Mouse (Mus musculus) skeletal muscle tissue, adult 2 months (tissue): Measurements from ENCODE around the gene Il18r1.

Source experiments
- DNase-seq: peaks from one replicate; pipeline ENCODE4 v3.0.0-alpha.2; 2012; ENCODE audit warnings: low read depth, low spot score

Il18r1 gene

DNA sequence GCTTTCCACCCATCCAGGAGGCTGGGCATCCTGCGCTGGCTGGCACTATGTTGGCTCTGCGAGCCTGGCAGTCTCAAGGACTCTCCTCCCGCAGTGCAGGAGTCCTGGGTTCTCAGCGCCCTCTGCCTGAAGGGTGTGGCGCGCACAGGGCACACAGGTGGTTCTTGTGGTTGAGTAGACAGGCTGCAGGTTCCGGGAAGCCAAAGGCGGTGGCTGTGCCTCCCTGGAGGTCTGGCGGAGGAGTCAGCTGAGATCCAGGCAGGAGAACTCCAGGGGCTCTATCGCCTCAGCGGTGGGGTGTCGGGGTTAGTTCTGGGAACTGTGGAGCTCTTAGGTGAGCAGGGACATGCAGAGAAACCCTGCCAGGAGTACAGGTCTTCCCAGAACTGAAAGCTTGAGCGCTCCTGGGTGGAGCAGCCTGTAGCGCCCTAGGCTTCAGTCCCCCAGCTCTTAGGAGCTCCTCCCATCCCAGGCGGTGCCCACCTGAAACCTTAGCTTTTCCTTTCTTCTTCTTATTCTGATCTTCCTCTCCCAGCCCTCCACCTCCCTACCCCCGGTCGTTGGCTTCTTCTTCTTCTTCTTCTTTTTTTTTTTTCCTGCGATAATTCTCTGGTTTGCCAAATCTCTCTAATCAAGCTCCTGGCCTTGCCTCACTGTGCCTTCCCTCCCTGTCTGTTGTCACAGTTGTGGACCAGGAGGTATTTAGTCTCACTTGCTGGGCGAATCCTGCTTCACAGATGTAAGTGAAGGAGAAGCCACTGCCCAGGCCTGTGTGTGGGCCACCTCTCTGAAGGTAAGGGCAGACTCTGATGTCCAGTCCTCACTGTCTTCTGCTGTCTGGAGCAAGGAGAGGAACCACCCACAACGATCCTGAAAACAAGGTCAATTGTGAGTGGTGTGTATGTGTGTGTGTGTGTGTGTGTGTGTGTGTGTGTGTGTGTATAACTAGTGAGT lies at the start of gene Il18r1:
Gene Il18r1, plus strand, starts transcription at position 76 of the 954 bp plus-strand sequence.
- no peak for DNase-seq

DNA sequence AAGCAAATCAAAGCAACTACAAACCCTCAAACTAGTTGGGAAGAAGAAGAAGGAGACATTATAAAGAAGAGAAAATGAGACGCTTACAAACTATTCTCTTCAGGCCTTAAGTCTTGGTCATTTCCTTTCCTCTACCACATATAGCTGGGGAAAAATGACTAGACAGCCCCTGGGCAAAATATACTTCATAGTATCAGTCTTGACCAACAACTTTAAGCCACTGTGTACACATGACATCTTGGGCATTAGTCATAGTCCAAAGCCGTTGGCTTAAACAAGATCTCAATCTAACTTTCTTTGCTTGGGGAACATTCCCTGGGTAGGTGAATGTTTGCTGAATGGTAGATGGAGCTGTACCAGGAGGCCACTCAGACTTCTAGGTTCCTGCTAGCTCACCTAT lies 48.3 kb upstream of the Il18r1 start:
- DNase-seq: no peak

DNA sequence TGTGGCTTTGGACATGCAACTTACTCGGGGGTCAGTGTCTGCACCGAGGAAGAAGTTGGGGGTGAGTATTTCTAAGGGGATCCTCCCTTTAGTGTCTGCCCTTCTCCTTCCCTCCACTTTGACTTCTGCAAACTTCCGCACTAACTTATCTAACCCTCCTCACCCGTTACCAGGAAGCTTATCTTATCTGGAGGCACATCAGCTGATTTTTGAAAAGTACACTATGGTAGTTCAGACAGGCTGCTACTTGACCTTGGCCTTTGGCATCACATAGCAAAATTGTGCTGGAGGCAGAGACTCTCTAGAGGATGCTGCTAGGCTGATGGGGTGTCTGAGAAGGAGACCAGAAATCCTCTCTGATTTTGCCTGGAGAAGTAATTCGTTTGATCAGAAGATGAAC lies 46.8 kb upstream of the Il18r1 start:
- DNase-seq: no peak

DNA sequence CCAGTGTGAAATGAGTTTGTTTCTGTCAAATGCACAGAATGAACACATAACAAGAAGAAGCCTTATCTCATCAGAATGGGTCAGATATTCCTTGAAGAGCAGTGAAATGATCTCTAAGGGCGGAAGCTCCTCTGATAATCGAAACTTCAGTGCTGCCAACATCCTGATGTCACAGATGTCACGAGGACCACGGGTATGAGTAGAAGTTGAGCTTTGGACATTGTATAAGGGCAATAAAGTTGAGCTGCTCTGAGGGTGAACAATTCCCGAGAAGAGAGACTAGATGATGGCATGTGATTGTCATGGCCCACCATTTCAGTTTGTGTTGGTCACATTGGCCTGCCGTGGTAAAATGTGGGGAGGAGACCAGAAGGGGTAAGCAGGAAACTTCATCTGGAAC lies 41.5 kb upstream of the Il18r1 start:
- DNase-seq: no peak

DNA sequence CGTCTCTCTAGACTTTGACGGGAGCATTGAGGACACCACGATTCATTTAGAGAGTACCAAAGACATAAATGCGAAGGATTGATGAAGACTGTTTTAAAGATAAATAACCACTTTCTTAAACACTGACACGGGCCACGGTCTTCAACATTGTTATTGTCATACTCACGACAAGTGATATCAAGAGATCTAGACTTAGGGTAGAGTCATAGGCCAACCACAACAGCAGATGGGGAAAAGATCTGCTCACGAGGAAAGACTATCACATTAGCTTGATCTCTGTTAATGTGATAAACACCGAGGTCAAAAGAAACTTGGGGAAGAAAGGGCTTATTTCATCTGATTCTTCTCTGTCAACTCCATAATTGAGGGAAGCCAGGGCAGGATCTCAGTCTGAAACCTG lies 38.1 kb upstream of the Il18r1 start:
- no peak for DNase-seq

DNA sequence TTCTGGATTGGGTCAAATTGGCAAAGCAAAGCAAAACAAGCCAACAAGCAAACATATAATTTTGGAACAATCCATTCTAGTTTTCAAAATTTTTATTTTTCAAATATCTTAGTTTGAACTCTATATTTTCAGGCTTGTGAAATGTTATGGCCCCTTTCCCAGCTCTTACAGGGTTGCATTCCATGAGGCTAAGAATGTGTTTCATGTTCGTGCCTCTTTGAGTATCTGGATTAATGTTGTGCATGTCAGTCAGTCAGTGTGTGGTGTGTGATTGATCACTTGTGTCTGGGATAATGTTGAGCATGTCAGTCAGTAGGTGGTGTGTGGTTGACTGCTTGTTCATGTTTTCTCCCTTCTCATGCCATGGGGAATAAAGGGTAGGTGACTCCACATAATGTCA lies 37.5 kb upstream of the Il18r1 start:
- DNase-seq: no peak

DNA sequence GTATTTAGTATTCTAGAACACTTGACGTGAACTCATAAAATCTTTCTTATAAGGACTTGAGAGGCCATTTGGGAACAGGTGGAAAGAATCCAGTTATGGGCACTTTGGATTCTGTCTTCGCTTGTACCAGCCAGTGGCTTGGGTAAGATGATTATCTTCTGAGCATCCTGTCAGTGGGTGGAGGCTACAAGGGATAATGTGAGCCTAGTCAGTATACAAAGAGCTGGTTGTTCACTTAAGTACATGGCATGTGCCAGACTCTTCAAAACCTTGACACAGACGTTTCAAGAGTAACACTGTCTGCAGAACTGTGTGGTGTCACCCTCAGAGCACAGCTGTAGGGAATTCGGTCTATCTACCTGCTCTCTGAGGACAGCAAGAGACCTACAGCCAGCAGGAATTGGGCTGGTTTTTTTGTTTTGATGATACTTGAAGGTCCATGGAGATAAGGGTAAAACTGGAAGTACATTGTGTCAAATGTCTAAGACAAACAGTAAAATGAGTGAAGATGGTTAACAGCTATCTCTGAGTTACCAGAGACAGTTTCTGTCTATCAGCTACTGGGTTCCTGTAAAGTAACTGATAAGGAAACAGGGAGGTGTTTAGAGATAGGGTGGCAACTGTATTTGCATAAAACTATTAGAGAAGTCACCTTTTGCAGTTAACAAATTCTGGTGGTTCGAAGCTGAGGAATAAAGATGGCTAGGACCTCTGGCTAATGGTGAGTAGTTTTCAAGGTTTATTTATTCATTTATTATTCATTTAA lies 36.3 kb upstream of the Il18r1 start, which contains the start of gene Il1rl1:
Gene Il1rl1, plus strand, starts transcription at position 661 of the 766 bp plus-strand sequence.
- no peak for DNase-seq

DNA sequence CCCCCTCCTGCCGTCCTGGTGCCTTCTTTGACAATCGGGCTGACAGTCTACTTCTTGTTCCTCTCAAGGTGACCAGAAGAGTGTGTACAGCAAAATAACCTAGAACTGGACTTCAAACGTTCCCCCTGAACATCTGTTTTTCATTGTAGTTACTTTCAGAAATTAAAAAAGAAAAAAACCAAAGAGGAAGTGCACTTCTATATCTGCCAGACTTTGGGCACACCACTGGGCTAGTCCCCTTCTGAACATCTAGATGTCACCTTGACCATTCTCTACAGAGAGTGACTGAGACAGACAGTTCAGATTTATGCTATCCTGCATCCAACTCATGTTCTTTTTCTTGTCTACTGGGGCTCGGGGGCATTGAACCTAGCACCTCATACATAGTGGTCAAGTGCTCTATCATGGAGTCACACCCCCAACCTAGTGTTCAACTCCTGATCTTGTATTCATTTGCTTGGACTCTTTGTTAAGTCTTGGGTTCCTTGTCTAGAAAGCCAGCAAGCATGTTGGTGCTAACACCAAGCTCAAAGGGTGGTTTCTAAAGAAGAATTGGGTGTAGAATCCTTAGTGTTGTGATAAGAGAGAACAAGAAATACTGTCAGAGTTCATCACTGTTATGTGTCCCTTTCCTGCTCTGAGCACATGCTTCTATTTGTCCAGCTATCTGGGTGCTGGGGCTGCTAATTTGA lies 35.1 kb upstream of the Il18r1 start:
- no peak for DNase-seq

DNA sequence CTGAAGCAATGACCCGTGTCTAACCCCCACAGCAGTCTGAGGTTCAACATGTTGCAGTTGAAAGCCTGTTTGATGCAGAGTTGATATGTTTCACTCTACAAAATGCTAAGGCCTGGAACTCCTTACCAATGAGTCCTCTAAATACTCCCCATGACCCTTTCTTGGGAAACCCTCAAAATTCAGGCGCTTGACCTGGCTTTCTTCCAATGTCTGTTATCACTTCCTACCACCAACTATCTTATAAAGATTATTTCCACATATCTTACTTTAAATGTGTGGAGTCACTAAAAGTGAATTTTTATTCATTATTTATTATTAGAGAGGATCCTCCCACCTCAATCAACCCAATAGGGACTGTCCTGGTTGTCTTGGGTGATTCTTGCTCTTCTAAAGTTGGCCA lies 33.2 kb upstream of the Il18r1 start:
- no peak for DNase-seq

DNA sequence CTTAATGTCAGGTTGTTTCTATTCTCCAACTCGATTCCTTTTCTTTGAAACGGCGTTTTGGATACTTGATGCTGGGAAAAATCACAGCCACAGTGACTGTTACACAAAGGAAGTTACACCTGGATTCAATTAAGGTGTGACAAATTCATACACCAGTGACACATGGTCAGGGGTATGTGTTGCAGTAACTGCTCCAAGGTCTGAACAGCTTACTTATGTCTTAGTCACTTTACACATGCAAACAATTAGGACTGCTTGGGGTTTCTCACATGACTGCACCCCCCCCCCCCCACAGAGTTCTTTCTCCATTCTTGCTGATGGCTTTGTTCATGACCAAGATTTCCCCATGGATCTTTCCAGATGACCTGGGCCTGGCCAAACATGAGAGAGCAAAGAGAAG lies 29.4 kb upstream of the Il18r1 start:
- no peak for DNase-seq

DNA sequence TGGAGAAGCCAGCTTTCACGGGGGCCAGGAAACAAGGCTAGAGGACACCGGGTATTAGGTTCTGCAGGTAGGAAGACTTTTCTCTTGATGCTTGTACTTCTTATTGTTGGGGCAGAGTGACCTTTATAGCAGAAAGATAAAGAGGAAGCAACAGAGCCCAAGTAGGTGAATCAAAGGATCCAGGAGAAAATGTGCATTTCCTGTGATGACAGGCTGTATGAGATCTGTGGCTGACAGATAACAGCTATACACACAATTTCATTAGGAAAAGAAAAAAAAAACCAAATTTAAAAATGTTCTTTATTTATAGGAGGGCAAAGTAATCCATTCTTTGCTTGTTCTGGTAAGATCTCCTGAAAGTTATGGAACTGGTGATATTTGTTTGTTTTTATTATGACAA lies 28.0 kb upstream of the Il18r1 start:
- no peak for DNase-seq

DNA sequence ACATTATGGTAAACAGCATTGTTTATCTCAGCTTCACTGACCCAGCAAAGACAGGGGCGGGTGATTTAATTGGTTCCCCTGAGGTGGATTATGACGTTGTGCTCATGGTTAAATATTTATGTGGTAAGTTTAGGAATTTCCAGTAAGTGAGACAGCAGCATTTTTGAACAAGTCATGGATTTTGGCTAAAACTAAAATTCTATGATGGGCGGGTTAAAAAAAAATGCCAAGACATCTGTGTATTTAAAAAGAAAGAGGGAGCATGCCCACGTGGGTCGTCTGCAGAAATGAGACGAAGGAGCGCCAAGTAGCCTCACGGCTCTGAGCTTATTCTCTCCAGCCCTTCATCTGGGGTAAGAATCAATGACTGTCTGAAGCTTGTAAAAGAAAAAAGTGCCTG lies 25.8 kb upstream of the Il18r1 start:
- no peak for DNase-seq

DNA sequence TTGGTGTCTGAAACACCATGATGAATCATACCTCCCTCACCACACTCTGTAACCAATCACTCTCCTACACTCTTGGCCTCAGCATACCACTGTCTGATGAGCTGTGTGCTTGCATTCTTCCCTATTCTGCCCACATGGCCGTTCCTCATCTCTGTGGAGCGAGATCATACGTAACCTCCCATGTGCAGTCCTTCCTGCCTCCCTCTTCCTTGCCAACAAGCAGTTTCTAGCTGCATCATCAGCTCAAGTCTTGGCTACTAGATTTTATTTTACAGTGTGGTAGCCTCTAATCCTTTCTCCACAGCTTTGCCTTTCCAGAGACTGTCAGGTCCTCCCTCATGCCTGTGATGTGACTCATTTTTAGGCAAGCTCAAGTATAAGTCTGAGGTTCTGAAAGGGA lies 20.6 kb upstream of the Il18r1 start:
- peak; percentile 38 for DNase-seq

DNA sequence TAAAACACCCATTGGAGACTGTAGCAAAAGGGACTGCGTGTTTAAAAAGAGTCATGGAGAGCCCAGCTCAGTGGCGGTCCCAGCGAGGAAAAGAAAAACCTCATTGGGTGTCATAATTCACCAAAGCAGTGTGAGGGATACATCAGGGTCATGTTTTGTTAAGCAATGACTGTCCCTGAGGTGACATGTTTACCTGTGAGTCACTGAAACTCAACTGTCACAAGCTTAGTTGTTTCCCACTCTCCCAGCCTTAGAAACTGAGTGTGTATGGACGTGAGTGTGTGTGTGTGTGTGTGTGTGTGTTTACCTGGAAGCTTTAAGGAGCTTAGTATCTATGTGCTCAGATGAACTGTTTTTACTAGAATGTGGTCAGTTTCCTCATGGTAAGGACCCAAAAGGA lies 2.0 kb downstream of the Il18r1 start:
- DNase-seq: no peak

DNA sequence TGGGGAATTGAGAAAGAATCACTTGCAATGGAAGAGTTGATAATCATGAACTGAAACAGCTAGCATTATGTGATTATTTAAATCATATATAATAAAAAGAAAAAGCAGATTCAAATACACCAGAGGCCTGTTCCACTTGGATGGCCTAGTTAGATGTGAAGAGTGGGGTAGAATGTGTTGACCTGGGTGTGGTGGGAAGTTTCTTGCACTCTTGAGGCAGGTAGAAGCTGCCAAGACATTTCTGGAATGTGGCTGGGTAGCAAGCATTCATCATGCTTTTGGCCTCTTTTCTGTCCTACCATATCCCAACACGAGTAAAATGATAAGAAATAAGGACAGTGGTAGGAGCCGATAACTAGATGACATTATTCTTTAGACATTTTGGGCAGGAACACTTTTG lies 3.5 kb downstream of the Il18r1 start:
- DNase-seq: peak; percentile 27

DNA sequence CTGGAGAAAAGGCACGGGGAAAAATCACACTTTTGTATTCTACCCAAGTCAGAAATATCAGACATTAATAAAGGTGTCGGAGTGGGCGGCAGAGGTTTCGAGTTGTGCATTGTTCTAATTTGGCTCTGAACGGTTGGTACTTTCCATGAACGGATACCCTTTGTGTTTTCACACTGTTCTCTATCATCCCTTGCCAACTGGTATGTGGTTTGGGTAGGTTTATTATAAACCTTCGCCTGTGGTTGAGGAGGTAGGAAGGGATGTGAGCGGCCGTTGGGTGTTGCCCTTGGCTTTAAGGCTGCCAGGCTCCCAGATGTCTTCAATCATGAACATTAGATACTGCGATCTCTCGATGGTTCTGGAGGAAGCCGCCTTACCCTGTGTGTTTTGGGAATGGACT lies 4.5 kb downstream of the Il18r1 start:
- DNase-seq: no peak

DNA sequence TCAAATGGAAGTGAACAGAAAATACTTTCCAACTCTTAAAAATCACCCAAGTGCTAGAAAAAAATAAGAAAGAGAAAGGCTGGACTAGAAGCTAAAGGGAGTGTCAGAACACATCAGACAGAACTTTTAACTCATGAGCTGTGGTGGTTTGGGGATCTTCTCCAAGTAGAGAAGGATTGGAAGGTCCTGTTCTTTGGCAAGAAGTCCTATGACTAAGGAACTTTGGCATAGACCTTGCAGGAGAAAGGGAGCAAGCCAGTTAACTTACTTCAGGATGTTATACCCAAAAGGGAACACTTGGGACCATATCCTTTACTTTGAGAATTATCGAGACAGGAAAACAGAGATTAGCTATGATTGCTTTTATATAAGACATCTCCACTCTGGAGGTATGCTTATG lies 7.0 kb downstream of the Il18r1 start:
- DNase-seq: peak; percentile 62

DNA sequence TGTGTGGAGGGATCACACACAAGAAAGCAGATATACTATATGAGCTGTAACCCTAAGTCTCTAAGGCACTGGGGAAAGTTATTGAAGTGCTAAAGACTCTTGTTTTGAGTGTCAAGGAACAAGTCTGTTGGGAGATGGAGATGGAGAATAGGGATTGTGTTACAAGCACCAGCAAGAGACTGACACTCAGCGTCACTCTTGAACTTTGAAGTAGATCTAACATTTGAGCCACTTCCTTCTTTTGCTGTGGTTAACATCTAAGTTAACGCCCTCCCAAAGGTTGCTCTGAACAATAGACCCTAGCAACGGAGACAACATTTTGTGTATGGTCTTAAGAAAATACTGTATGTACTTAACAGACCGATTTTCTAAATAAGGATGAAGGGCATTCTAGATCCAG lies 8.3 kb downstream of the Il18r1 start:
- DNase-seq: no peak

DNA sequence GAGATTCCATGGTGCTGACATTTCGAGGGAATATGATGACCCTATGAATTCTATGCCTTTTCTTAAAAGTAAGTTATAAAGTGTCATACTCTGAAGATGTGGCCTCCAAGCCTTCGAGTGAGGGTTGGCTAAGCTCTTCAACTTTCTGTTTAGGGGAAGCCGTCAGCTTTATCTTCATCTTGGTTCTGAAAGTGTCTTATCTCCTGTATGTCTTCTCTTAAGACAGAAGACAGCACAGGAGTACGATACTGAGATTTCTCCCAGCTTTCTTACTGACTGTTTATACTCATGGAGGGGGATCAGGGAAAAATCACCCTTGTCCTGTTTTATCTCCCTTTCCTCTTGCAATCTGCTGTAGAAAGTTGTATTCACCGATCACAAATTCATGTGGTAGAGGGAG lies 9.0 kb downstream of the Il18r1 start:
- DNase-seq: no peak

DNA sequence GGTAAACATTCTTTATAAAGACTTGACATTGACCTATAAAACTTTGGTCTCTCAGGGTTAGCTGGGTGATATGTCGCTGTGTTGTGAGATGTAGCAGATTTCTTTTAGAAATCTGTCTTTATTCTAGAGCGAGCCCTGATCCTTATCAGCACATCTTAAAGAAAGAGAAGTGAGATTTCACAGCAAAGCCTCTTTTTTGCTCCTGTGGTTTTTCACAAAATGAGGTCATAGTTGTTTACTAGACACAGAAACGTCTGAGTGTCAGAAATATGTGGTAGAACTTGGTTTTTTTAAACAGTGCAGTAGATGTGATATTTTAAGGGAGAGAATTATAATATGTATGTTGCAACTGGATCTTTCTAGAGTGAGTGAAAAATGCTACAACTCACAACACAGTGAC lies 10.3 kb downstream of the Il18r1 start:
- no peak for DNase-seq

DNA sequence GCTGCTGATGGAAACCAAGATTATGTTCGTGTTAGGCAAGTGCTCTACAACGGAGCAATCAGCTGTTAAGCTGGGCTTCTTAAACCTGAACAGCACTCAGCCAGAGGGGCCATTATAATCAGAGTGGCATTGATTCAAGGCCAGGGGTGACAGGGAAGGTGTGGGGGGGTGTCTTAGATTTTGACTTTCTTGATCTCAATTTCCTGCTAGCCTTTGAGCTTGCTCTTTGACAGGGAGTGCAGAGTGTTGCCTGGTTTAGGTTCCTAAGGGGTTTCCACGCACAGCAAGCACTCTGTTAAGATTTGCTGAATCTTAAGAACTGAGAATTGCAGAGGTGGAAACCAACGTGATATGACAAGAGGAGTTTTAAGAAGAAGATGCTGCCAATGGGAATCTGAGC lies 11.4 kb downstream of the Il18r1 start:
- no peak for DNase-seq

DNA sequence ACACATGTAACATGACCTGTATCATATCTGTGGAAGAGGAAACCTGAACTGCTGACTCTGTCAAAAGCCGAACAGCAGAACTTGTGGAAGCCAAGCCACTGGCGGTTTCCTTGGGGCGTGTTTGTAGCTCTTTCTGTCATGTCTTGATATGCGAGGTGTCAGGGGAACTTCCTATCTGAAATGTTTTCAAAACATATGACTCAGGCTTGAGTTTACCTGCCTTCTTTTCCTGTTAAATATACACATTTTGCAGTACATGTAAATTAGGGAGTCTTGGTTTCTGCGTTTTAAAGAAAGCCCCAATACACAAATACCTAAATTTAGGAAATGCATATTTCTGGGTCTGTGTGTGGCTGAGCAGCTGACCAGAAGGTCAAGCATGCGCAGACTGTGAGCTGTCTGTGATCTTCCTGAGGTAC lies 14.2 kb downstream of the Il18r1 start:
- DNase-seq: no peak
